Mouse (Mus musculus) left cerebral cortex, adult 18-20 months (tissue): Measurements from ENCODE around the gene Zw10. TPM values are rescaled to one million over a fixed set of nuclear protein-coding genes. Genes with fewer than 3 reads are reported as not detected.

Experiments used
- DNase-seq, 2 experiments: peaks; one replicate each; pipeline ENCODE4 v3.0.0; 2021 to 2022; ENCODE audit warnings: low spot score in 2 of 2, mixed read lengths in 1 of 2
- long read RNA-seq, 2 experiments: library from polyadenylated mRNA; stranded (forward); transcript quantifications; one replicate each; pipeline ENCODE4 v2.0.0; 2021
- total RNA-seq, 2 experiments: library from RNA; stranded (reverse); gene quantifications; 2 replicates each; pipeline ENCODE4 v1.2.3; 2021

The Zw10 gene
- total RNA-seq, result 10 to 100 TPM; 16.9 to 18.2 TPM
- long read RNA-seq, experiment 1, transcript Zw10-201 (16 exons, 2,863 nt), result major isoform, 11 of 23 reads
- long read RNA-seq, experiment 1, partial matches to known transcripts, result 5 of 23 reads
- long read RNA-seq, experiment 1, other reads (novel, unspliced or antisense), result 5 of 23 reads
- long read RNA-seq, experiment 2, transcript Zw10-201 (16 exons, 2,863 nt), result major isoform, 7 of 20 reads
- long read RNA-seq, experiment 2, partial matches to known transcripts, result 4 of 20 reads
- long read RNA-seq, experiment 2, other reads (novel, unspliced or antisense), result 8 of 20 reads

DNA sequence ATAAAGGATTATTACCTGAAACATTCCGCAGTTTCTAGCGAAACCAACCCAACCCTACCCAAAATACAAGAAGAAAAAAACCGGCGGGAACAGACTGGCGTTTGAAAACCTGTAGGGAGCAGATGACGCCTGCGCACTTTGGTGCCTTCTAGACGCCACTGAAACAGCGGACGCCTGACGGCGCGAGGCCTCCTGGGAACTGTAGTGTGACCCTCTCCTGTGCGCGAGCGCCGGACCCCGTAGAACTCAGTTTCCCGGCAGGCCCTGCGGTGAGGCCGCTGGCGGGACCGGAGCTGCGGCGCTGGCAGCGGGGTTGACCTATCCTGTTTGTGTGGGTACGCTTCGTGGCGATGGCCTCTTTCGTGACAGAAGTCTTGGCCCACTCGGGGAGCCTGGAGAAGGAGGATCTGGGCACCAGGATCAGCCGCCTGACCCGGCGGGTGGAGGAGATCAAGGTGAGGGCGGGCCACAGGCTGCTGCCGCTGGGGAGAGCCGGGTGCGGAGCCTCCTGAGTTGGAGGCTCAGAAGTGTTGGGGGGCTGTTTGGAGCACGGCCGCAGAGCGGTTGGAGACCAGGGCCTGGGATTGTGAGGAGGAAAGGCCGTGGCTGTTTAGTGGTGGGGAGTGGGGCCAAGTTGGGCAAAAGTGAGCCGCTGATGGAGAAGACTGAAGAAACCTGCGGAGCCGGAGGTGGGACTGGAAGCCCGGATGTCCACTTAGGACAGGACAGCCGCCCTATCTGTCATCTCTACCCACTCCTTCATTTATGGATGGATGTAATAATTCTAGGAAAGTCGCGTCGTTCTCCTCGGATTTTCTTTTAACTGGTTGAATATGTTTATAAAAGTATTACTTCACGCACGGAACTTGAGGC is at the start of gene Zw10:
TSS of gene Zw10 (plus strand) at position 281 of the 873 bp plus-strand sequence.
- peak; percentile 96 to 98 for DNase-seq

DNA sequence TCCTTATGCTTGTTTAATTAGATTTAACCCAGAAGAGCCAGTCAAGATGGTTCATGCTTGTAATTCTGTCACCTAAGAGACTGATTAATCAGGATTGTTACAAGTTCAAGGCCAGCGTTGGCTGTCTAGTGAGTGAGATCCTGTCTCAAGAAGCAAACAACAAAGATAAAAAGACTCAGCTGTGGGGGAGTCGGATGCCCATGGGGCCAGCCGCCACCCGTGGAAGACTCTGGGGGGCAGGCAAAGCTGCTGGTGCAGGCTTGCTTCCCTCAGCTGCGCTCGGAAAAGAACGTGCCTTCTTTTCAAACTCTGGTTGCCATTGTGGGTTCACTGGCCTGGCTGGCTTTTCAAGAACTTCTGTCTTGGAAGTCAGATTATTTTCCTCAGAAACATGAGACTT is 39.6 kb upstream of the Zw10 start:
- DNase-seq, result no peak

DNA sequence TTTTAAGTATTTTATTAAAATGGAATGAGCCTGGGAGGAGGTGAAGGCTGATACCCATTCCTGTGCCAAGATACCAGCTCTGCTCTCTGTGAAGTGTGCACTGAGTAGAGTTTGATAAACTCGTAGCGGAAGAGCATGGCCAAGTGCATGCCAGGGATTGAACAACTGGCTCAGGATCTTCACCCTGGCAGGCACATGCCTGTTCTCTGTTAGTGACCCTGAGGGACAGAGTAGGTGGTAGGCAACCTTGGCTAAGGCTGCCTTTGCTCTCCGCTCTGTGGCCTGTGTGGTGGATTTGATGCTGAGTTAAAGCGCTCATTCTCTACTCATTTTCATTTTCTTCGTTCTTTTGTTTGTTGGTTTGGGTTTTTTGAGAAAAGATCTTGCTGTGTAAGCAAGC is 34.1 kb upstream of the Zw10 start:
- no peak for DNase-seq

DNA sequence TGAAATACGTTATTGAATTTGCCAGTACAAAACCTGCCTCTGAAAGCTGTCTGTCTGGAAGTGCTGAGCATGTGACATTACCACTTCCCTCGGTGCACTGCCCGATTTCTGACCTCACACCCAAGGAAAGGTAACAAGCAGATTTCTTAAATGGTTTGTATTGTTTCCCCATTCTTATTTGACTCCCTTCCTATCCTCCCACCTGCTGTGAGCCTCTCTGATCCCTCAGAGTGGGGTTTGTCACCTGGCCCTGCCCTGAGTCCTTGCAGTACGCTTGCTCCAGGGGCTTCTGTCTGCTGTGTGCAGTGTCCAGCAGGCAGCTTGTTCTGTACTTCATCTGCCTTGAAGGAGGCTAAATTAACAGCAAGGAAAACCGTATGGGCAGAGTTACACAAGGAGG is 31.5 kb upstream of the Zw10 start:
- no peak for DNase-seq

DNA sequence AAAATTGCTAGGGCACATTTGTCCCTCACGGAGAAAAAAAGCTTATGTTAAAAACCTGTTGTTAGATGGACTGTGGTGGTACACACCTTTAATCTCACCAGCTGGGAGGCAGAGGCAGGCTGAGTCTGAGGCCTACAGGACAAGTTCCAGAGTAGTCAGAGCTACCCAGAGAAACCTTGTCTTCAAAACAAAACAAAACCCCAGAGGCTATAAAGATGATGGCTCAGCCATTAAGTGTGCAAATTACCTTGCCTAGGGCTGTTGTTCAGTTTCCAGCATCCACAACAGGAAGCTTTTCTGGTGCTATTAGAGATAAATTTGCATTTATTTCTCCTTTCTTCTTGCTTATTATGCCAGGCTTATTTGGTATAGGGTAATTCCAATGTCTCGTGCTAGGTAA is 30.9 kb upstream of the Zw10 start:
- DNase-seq, result no peak

DNA sequence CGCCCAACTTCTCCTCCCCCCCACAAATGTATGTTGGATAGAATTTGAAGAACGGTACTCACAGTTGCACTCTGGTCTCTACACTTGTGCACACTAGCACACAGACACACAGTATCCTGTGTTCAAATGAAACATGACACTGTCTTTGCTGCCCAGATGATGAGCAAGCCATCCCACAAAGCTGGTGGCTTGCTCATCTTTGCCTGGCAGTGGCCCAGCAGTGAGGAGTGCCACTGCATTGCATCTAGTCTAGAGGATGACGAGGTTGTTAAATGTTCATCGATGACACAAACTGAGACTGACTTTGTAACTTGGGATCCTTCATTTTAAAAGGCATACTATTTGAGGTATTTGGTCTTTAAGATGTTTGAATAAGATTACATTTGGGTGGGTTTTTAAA is 20.6 kb upstream of the Zw10 start:
- peak; percentile 40 to 46 for DNase-seq

DNA sequence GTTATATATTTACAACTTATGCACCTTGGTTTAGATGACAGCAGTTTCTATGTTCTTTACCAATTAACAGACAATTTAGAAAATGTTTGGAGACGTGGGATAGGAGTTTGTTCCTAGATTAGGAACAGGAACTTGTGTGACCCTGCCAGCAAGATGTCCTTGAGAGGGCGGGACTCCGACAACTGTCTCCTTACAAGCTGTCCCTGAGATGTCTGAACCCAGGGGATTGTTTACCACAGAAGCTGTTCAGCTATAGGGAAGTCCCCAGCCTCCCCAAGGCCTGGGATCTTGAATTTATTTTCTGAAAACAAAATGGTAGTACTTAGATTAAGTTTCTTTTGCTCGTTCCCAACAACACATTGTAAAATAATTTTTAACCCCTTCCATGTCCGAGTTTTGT is 4.5 kb upstream of the Zw10 start:
- DNase-seq, result no peak

DNA sequence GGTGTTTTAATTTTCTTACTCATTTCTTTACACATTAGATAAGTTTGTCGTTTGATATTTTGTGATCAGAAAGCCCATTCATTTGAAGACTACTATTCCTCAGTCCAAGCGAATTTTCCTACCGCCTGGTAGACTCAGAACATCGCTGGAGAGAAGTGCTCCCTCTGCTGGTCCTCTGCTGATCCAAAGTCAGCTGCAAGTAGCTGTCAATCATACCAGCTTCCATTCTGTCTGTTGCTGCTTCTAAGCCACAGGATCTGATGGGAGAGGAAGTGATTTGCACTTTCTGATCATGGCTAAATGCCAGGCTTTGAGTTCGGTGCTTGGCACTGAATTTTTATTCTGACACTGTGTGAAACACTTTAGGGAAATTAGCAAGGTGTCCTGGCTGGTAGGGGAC is 4.1 kb upstream of the Zw10 start:
- DNase-seq, result peak; percentile 65 to 72

DNA sequence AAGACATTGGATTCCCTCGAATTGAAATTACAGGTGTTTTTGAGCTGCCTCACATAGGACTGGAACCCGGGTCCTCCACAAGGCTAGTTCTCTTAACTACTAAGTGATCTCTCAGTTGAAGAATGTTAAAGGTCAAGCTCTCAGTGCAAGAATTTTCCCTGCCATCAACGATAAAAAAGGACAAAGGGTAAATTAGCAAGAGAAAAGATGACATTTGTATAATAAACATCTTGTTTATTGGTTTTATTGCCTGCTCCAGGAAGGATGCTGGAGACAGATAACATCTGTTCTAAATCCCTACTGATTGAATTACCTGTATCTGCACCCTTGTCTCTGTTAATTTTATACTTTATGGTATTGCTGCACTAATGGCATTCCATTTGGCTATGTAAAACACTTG is 1.4 kb upstream of the Zw10 start:
- DNase-seq, result no peak

DNA sequence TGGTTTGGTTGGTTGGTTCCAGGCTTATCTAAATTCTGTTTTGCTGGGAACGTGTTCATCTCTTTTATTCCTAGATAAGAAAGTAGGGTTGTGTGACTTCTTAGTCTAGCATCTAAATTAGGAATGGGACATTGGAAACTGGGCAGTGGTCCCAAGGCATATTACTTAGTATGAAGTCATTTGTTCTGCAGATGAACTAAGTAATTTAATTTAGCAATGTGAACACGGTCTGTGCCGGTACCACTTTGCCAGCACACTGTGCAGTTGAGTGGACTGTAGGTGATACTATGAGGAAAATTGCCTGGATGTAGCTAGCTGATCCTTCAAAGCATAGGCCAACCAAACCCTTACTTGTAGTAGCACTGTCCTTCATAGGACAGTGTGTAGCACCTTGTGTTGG is 21.4 kb downstream of the Zw10 start:
- DNase-seq, result no peak

DNA sequence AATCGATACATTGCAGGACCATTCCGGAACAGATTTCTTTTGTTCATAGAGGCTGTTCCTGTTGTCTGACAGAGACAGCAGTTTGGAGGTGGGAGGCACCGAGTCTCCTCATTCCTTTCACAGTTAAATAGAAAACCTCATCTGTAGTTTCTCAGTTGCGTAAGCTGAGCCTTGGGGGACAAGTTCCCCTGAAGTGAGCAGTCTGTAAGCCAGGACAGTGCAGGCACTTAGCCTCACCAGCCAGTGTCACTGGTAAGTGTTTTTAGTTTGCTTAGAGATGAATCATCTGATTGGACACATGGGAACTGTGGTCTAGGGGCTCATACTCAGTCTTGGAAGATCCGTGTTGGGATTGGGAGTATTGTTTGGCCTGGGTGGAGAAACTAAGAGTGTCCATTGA is 25.7 kb downstream of the Zw10 start, which contains the start of gene Tmprss5:
TSS of gene Tmprss5 (plus strand) at position 154 of the 400 bp plus-strand sequence.
- no peak for DNase-seq

DNA sequence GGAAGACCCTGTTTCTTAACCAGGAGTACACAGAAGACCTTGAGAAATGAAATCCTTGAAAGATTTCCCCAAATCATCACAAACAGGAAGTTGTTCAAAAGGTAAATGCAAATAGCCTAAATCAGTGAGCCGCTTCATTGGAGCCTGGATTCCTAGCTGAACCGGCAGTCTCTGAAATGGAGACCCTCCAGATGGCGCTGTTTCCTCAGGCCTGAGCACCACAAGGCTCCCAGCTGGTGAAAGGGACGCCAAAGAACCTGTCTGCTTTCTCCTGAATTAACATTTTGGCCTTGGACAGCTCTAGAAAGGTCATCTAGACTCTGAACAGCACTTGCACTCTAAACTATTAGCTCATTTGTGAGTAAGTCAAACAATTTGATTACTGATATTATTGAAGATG is 26.1 kb downstream of the Zw10 start:
- DNase-seq, result peak; percentile 81 to 88

DNA sequence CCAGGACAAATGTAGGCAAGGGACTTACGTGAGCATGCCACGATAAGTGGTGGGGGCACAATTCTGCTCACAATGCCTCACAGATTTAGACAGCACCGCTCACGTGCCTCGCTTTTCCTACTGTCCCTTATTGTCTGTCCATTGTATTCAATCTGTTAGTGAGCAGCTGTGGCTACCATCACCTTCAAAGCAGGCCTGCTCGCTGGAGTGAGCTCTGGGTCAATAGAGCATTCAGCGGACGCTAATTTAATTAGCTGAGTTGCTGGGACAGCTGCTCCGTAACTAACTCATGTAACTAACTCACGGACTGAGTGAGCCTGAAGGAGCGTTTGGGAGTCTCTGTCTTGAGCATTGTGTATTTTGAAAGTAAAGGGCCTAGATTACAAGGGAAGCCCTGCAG is 31.9 kb downstream of the Zw10 start:
- DNase-seq, result no peak

DNA sequence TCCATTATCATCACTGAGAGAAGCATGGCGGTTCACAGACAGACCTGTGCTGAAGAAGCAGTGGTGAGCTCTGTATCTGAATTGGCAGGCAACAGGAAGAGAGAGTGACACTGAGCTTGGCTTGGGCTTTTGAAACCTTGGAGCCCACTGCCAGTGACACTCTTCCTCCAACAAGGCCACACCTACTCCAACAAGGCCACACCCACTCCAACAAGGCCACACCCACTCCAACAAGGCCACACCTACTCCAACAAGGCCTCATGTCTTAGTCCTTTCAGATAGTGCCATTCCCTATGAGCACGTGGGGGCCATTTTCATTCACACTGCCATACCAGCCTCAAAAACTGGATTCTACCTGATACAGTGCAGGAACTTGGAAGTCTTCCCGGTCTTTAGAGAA is 43.5 kb downstream of the Zw10 start:
- DNase-seq, result no peak

DNA sequence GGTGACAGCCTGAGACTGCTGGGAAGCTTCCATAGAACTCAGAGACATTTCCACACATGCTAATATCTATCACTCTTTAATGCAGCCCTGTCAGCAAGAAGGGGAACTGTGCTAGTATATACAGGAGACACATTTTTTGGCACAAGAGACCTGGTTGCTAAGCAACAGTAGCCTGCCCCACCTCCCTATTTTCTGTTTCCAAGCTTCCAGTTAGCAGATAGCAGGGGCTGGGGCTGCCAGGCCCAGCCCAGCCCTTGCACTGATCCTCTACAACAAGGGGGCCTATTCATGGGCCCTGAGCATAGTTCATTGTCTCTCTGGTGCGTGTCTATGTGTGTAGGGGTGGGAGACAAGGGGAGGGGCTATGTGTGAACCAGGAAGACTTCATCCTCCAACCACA is 46.9 kb downstream of the Zw10 start:
- DNase-seq, result peak in 1 of 2 experiments; percentile 5

DNA sequence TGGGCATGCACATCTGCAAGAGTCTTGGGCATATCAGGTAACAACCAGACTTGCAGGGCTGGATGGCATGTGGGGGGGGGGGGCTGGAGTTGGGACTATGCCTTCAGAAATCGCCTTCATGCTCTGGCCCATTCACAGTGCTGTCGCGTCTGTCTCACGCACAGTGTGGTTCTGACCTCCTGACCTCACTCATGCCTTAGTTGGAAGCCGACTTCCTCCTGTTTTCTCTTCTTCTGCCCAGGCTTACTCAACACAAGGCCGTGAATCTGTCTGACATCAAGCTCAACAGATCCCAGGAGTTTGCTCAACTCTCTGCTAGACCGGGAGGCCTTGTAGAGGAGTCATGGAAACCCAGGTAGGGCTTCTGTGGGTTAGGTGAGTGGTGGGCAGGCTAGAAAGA is 53.7 kb downstream of the Zw10 start:
- DNase-seq, result no peak

DNA sequence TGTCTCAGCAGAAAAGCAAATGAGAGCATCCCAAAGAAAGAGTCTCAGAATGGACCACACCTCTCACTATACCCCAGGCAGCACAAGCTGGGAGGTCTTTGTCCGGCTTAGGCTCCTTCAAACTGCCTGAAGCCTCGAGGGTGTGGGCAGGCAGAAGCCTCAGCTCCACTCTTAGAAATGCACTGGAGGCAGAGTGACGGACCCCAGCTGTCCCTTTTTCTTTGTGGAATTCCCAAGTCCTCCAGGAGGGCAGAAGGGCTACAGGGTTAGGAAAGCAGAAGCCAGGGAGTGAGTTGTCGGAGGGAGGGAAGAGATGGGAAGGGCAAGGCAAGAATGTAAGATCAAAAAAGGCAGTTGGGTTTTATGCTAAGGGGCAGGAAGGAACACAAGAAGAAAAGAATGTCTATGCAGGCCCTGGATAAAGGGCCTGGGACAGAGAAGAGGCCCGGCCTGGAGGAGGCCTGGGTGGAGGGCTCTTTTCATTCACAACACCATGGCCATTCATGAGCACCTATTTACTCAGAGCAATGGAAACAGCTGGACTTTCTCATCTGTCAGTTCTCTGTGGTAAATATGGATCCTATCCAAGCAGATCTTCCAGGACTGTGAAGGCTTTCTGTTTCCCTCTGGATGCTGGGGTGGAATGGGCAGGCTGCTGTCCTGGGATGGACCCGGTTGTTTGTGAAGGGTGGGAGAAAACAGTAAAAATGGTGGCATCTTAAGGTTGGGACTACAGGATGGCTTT is 55.2 kb downstream of the Zw10 start:
- no peak for DNase-seq

DNA sequence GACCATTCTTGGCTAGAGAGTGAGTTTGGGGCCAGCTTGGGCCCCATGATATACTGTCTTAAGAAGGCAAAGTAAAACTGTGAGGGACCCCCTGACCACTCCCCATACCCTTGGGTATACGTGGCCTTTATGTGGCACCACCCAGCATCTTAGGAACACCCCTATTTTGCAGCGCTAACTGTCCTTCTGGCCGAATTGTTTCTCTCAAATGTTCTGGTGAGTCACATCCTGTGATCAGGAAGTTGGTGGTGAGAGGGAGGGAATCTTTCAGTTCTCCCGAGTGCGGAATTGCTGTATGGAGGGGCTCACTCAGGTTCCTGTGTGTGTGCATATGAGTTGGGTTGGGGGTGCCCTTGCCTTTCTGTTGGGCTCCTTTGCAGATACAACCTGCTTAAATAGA is 55.9 kb downstream of the Zw10 start:
- no peak for DNase-seq

DNA sequence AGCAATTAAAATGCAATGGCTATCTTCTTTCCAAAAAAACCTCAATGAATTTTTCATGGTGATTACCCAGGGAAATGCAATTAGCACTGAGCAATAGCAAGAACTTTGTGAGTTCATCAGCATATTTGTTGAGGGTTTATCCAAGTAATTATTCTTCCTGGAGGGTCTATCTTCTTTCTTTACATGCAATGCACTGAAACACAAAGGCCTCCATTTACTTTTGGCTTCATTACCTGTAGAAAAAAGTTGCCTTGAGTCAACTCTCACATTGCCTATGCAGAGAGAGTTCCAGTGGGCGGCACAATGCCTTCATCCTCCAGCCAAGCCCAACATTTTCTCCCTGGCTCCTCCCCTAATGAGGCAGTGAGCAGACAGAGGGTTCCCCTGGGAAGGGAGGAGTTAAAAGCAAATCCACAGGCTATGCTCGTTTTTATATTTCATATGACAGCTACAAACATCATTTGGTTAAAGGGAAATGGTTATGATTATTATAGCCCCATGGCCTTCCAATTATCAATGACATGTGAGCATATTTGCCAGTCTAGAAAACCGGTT is 62.9 kb downstream of the Zw10 start:
- DNase-seq, result no peak

DNA sequence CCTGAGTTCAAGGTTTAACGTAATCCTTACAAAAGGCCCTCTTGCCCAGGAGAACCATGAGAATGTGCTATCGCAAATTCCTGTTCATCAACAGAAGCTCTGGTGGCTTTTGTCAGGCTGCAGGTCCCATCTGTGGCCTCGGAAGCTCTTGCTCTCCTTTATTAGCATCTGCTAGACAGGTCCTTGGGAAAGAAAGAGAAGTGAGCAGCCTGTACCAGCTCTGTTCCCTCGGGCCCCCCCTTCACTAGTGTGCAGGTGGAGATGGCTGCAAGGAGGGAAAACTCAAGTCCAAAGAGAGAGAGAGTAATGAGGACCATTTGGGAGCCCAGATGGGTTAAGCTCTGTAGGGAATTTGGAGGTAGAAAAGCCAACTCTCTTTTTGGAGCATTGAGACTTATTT is 64.3 kb downstream of the Zw10 start:
- no peak for DNase-seq

DNA sequence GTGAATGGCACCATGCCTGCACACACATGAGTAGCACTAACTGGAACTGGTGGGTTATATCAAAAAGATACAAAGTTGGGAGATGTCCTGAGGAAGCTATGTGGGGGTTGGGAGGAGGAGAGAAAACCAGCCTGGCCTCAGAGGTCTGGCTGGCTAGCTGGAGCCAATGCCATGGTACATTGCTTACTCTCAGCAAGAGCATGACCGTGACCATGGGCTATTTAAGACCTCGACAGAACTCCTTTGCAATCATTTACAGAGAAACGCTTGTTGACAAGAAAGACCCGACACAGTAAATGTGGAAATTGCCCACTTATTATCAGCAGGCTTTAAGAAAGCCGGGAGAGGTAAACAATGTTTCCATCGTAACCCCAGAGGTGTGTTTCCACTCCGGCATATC is 70.3 kb downstream of the Zw10 start:
- no peak for DNase-seq
